Mouse (Mus musculus): ENCODE data around the gene Cenpv. TPM values are rescaled to one million over a fixed set of nuclear protein-coding genes. Genes with fewer than 3 reads are reported as not detected.
"Not testable (repeated sequence)": the region's sequence is repeated elsewhere in the genome, so short reads cannot be mapped to it uniquely, and the experiment has no call there.

Gene Cenpv
- polyA plus RNA-seq, 1 experiment from 2014 or later, result 15.0 TPM

DNA sequence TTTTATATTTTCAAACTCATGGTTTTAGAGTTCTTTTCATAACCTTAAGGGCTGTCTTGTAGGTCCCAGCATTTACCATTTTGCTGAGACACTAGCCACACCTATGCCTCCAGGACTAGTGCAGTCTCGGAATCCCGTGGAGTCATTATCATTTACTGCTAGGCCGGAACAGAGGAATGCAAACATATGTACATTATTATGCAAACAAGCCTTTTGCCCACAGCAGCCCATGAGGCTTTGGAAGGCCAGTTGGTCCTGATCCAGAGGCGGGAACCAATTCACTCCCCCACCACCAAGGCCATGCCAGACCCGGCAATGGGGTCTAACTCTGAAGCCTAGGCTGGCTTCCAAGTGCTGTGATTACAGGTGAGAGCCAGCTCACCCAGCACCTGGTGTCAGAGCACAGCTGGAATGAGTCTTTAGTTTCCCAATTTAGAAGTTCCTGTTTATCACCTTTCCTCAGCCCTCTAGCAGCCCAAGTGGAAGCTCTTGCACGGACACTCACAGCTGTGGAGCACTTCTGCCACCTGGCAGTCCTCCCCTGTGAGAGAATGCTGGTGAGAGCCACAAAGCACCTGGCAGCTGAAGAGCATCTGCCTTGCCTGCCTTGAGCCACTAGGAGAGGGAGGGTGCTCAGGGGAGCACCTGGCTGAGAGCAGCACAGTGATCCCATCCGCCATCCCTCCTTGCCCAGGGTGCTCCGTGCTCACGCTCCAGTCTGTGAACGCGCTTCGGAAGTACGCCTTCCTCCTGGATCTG, 27.4 kb downstream of the Cenpv start:
- Histone ChIP-seq H3K4me1 (no peaks in the 10 kb centered on the region; the same call in 1 of the 2 replicates), H3K4me3 (no peak overlapping the region), H3K27ac (no peak overlapping the region), H3K36me3 (peaks cover 7% of the 10 kb centered on the region; the same call in 1 of the 2 replicates), H3K9me3 (no peaks in the 10 kb centered on the region), H3K27me3 (ENCODE audit: insufficient read depth, poor library complexity, severe bottlenecking) (no peaks in the 10 kb centered on the region)
- WGBS, result 84% methylated on average over 13 of the region's 13 CpGs
- no peak for DNase-seq (ENCODE audit: low spot score)

DNA sequence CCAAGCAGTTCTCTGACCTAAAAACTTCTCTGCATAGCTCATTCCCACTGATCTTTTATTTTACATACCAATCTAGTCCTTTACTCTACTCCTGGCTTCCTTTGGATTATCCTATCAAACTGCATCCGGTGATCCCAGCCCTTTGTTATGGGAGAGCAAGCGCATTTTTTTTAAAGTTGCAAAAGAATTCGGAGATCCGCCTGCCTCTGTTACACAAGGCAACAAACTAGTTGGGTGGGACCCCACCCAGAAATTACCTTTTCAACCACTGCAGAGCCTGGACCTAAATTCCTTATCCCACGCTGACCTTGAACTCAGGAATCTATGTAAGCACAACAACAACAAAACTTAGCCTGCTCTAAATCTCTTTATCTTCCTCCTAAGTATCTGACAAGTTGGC, 28.1 kb downstream of the Cenpv start:
- no peak overlapping the region for H3K27ac ChIP-seq
- H3K36me3 ChIP-seq, result peaks cover 7% of the 10 kb centered on the region; the same call in 1 of the 2 replicates
- no peak for DNase-seq (ENCODE audit: low spot score)
- H3K4me1 ChIP-seq, result no peaks in the 10 kb centered on the region; the same call in 1 of the 2 replicates
- H3K27me3 ChIP-seq (ENCODE audit: insufficient read depth, poor library complexity, severe bottlenecking), result no peaks in the 10 kb centered on the region
- no peaks in the 10 kb centered on the region for H3K9me3 ChIP-seq
- H3K4me3 ChIP-seq, result no peak overlapping the region
- 81% methylated on average over 5 of the region's 5 CpGs for WGBS

DNA sequence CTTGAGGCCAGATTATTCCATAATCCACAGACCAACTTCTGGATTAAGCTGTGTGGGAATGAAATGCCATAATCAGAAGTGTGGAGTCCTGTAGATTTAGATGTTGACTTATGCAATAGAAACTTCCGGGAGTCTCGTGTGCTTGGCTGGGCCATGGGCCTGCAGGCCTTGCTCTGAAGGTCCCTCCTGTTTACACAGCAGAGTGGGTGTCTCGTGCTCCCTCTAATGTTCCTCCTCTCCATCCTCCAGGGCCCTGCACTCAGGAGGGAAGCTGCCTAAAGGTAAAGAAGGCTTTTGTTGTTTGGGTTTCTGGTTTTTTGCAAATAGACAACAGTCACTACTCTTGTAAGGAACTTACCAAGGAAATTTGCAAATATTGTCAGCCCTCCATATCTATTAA, 29.5 kb downstream of the Cenpv start:
- Histone ChIP-seq H3K36me3 (peaks cover 11% of the 10 kb centered on the region; the same call in 1 of the 2 replicates), H3K4me1 (no peaks in the 10 kb centered on the region; the same call in 1 of the 2 replicates), H3K27me3 (ENCODE audit: insufficient read depth, poor library complexity, severe bottlenecking) (no peaks in the 10 kb centered on the region), H3K9me3 (no peaks in the 10 kb centered on the region), H3K4me3 (no peak overlapping the region), H3K27ac (no peak overlapping the region)
- 84% methylated on average over 3 of the region's 3 CpGs for WGBS
- DNase-seq (ENCODE audit: low spot score), result no peak

- not testable (repeated sequence) for H3K9me3 ChIP-seq; H3K27ac ChIP-seq; DNase-seq (ENCODE audit: low spot score); H3K4me1 ChIP-seq; H3K4me3 ChIP-seq; H3K27me3 ChIP-seq (ENCODE audit: insufficient read depth, poor library complexity, severe bottlenecking)
- 90% methylated on average over 5 of the region's 5 CpGs for WGBS
- peaks cover 11% of the 10 kb centered on the region; the same call in 1 of the 2 replicates for H3K36me3 ChIP-seq
Observed at GRCm38 (mm10) chr11:62508816-62509215, 30.2 kb downstream of the Cenpv start.

DNA sequence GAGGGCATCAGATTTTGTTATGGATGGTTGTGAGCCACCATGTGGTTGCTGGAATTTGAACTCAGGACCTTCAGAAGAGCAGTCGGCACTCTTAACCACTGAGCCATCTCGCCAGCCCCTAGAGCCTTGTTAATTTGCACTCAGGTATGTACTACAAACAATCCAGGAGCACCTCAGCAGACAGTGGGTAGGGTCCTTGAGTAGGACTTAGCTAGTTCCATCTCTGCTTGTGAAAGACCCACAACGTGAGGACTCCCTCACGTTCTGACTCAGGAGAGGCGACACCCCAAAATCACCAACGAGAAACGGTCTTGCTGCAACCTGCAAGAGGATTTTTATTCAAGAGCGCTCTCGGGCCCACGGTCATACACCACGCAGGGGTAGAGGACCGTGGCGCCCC, 30.7 kb downstream of the Cenpv start:
- H3K4me1 ChIP-seq; H3K4me3 ChIP-seq; H3K27me3 ChIP-seq (ENCODE audit: insufficient read depth, poor library complexity, severe bottlenecking); H3K36me3 ChIP-seq; H3K9me3 ChIP-seq; DNase-seq (ENCODE audit: low spot score); H3K27ac ChIP-seq: not testable (repeated sequence)
- 94% methylated on average over 13 of the region's 13 CpGs for WGBS

DNA sequence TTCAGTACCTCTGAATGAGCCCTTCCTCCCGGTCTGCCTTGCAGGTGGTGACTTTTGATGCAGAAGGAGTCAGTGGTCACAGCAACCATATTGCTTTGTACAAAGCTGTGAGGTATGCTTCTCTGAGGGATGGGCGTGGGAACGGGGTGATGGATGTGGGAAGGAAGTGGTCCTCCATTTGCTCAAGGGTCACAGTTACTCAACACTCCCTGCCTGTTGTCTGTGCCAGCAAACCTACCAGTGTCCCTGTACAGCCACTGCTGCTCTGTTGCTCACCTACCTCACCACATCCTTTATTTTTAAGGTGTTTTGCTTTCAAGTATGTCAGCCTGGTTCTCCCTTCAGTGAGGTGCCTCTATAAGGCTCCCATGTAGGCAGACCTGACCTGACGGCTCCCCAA, 31.4 kb downstream of the Cenpv start:
- 89% methylated on average over 4 of the region's 4 CpGs for WGBS
- no peaks in the 10 kb centered on the region; the same call in 1 of the 2 replicates for H3K4me1 ChIP-seq
- no peak overlapping the region for H3K27ac ChIP-seq
- DNase-seq (ENCODE audit: low spot score), result no peak
- no peak overlapping the region for H3K4me3 ChIP-seq
- H3K27me3 ChIP-seq (ENCODE audit: insufficient read depth, poor library complexity, severe bottlenecking), result no peaks in the 10 kb centered on the region
- H3K36me3 ChIP-seq, result peaks cover 7% of the 10 kb centered on the region; the same call in 1 of the 2 replicates
- no peaks in the 10 kb centered on the region for H3K9me3 ChIP-seq

DNA sequence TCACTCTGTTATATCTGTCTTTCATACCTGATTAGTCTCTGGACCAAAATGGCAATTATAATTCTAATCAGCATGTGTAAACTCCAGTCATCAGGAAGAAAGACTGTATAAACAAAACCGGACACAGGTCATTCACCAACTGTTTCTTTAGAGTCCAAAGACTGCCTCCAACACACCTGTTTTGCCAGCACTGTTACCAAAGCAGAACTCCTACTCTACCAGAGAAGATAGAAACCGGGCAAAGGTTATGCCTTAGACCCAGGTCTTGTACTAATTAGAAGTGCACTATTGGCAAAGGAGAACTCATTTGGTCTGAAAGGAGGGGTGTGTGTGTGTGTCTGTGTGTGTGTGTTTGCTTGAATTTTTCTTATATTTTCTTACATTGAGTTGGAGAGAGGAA, 38.5 kb downstream of the Cenpv start:
- Histone ChIP-seq H3K27me3 (ENCODE audit: insufficient read depth, poor library complexity, severe bottlenecking) (no peaks in the 10 kb centered on the region), H3K4me3 (no peak overlapping the region), H3K36me3 (0 out of 2 replicates have a peak, but pooled peaks cover 3% of the 10 kb centered on the region), H3K9me3 (no peaks in the 10 kb centered on the region), H3K4me1 (peaks cover 8% of the 10 kb centered on the region), H3K27ac (no peak overlapping the region)
- no peak for DNase-seq (ENCODE audit: low spot score)
- WGBS, result 86% methylated on average over 2 of the region's 2 CpGs

- Histone ChIP-seq H3K27ac (no peak overlapping the region), H3K4me1 (peaks cover 21% of the 10 kb centered on the region), H3K9me3 (no peaks in the 10 kb centered on the region), H3K4me3 (no peak overlapping the region), H3K27me3 (ENCODE audit: insufficient read depth, poor library complexity, severe bottlenecking) (no peaks in the 10 kb centered on the region), H3K36me3 (no peaks in the 10 kb centered on the region)
- WGBS, result 80% methylated on average over 2 of the region's 2 CpGs
- DNase-seq (ENCODE audit: low spot score), result no peak
Observed at GRCm38 (mm10) chr11:62498802-62499201, 40.3 kb downstream of the Cenpv start.

DNA sequence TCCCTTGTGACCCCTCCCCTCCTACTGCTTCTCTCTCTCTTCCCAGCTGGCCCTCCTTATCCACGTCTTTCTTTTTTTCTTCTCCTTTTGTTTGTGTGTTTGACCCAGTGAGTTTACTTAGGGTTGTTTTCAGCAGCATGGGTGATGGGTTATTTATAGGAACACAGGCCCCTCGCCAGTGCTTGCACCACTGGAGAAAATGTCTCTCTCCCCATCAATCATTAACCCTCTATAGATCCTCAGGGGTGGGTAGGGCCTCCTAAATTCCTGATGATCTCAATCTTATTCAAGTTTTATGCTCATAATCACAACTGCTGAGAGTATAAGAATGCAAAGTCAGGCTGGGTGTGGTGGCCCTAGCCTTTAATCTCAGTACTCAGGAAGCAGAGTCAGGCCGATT, 41.9 kb downstream of the Cenpv start:
- H3K36me3 ChIP-seq, result no peaks in the 10 kb centered on the region

GRCm38 (mm10) chr11:62496151-62496715, 42.8 kb downstream of the Cenpv start:
- no peak for DNase-seq (ENCODE audit: low spot score)
- H3K36me3 ChIP-seq, result no peaks in the 10 kb centered on the region
- peaks cover 21% of the 10 kb centered on the region for H3K4me1 ChIP-seq
- H3K27ac ChIP-seq, result no peak overlapping the region; the same call in 1 of the 2 replicates
- H3K4me3 ChIP-seq, result no peak overlapping the region
- H3K9me3 ChIP-seq, result no peaks in the 10 kb centered on the region
- H3K27me3 ChIP-seq (ENCODE audit: insufficient read depth, poor library complexity, severe bottlenecking), result no peaks in the 10 kb centered on the region
- WGBS, result 57% methylated on average over 5 of the region's 5 CpGs

More for the DNA sequence above, 41.9 kb downstream of the Cenpv start:
- Histone ChIP-seq H3K4me3 (no peak overlapping the region), H3K27ac (no peak overlapping the region), H3K9me3 (no peaks in the 10 kb centered on the region), H3K27me3 (ENCODE audit: insufficient read depth, poor library complexity, severe bottlenecking) (no peaks in the 10 kb centered on the region), H3K4me1 (peaks cover 21% of the 10 kb centered on the region)
- WGBS, result 50% methylated on average over 3 of the region's 3 CpGs
- DNase-seq (ENCODE audit: low spot score), result no peak

DNA sequence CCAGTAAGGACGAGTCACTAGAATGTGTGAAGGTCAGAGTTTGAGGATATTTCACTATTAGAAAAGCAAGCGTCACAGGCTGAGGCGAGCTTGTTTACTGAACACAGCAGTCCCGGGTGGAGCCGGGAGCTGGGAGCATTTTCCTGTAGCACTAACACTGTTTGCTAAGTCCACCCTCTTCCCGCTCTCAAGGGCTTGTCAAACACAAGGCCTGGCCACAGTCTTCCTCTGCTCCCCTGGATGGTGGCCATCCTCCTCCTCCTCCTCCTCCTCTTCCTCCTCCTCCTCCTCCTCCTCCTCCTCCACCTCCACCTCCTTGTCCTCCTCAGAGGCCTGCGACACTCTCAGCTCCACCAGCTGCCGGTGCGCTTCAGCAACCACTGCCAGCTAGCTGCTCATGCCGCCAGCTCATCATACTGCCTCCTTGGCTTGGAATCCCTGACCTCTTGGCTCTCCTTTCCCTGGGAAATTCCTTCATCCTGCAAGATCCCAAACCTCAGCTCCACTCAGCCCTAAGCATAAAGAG, 43.7 kb downstream of the Cenpv start:
- no peaks in the 10 kb centered on the region for H3K36me3 ChIP-seq
- H3K9me3 ChIP-seq, result no peaks in the 10 kb centered on the region
- DNase-seq (ENCODE audit: low spot score), result no peak
- peak overlapping the region; percentile 16 for H3K4me3 ChIP-seq
- H3K27me3 ChIP-seq (ENCODE audit: insufficient read depth, poor library complexity, severe bottlenecking), result no peaks in the 10 kb centered on the region
- H3K27ac ChIP-seq, result peak overlapping the region; percentile 89
- H3K4me1 ChIP-seq, result peaks cover 21% of the 10 kb centered on the region
- WGBS, result 37% methylated on average over 9 of the region's 10 CpGs

- no peaks in the 10 kb centered on the region for H3K36me3 ChIP-seq
- peak overlapping the region; percentile 16 for H3K4me3 ChIP-seq
- no peaks in the 10 kb centered on the region for H3K9me3 ChIP-seq
- no peaks in the 10 kb centered on the region for H3K27me3 ChIP-seq (ENCODE audit: insufficient read depth, poor library complexity, severe bottlenecking)
- peak overlapping the region; percentile 89 for H3K27ac ChIP-seq
- peak; percentile 88 for DNase-seq (ENCODE audit: low spot score)
- WGBS, result 6% methylated on average over 6 of the region's 6 CpGs
- H3K4me1 ChIP-seq, result peaks cover 21% of the 10 kb centered on the region
Observed at GRCm38 (mm10) chr11:62494754-62495275, 44.2 kb downstream of the Cenpv start.

GRCm38 (mm10) chr11:62493701-62494100, 45.4 kb downstream of the Cenpv start:
- Histone ChIP-seq H3K4me1 (peaks cover 21% of the 10 kb centered on the region), H3K4me3 (no peak overlapping the region), H3K27me3 (ENCODE audit: insufficient read depth, poor library complexity, severe bottlenecking) (no peaks in the 10 kb centered on the region), H3K27ac (no peak overlapping the region), H3K9me3 (no peaks in the 10 kb centered on the region), H3K36me3 (no peaks in the 10 kb centered on the region)
- DNase-seq (ENCODE audit: low spot score), result no peak
- WGBS, result 95% methylated on average over 6 of the region's 6 CpGs
